Mouse (Mus musculus) layer of hippocampus, adult 11-12 months (tissue): ENCODE results near the gene Enthd1.
"Not testable (repeated sequence)": the region's sequence is repeated elsewhere in the genome, so short reads cannot be mapped to it uniquely, and the experiment has no call there.

Experiments
- DNase-seq: peaks from one replicate; pipeline ENCODE4 v3.0.0; 2022; ENCODE audit warnings: low spot score

Enthd1 gene

DNA sequence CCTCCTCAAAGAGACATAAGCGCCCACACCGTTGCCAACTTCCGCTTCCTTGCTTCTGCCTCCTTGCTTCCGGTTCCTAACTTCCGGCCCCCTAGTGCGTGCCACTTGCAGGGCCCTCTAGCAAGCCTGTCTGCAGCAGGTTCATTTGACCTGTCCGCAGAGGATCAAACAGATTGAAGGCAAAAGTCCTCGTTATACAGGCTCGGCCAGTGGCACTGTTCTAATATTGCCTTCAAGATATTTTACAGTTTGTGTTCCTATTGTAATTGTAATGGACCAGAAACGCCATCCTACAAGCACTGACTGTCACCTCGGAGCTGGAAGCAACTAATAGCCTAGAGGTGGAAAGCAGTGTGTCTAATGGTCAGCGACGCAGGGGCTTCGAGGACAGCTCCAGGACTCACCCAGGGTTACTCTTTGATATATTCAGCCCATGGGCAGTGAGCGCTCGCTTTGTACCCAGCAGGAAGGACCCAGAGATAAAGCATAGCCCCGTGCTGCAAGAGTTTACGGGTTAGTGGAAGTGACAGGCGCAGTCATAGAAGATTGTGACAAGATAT, at the start of gene Enthd1:
TSS of gene Enthd1 (minus strand) at position 51 of the 560 bp plus-strand sequence.
- DNase-seq, result no peak

DNA sequence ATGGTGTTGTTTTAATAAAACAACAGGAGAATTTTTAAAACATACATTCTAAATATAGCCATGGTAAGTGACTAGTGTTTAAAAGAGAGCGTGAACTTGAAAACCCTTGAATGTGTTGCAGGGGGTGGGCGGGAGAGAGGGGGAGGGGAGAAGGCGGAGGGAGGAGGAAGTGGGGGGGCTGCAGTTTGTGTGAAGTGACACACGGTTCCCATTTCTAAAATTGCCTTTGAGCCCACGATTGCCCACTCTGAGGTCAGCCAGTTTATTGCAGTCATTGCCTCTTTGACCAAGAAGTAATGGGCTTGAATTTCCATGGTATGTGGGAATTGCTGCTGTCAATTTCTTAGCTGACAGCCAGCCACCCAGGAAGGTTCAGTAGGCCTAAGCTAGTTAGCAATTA, 48.9 kb upstream of the Enthd1 start:
- DNase-seq, result no peak

DNA sequence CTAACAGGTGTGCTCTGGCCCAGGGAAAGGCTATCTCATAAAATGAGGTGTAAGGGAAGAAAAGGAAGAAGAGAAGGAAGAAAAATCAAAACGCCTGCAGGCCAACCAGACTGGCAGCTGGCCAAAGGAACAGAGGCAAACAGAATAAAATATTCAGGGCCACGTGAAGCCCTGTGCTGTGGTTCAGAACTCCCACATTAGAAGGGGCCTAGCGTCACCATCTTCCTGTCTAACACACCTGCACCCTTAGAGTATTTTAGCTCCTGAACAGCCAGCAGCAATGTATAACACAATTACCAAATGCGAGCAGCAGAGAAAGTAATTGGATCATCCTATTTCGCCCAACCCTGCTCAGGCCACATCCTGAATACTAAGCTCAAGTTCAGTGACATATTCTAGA, 46.5 kb upstream of the Enthd1 start:
- no peak for DNase-seq

DNA sequence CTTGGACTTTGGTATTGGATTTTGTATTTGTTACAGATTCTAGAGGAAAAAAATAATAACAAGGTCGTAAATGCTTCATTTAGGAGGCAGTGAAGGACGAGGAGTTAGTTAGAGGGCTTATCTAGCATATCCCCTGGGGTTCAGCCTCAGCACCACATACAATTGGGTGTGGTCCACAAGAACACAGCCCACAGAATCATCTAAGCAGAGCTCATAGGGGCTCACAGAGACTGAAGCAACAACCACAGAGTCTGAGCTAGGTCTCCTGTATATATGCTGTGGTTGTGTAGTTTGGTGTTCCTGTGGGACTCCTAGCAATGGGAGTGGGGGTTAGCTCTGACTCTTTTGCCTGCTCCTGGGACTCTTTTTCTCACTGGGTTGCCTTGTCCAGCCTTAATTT, 45.4 kb upstream of the Enthd1 start:
- no peak for DNase-seq

DNA sequence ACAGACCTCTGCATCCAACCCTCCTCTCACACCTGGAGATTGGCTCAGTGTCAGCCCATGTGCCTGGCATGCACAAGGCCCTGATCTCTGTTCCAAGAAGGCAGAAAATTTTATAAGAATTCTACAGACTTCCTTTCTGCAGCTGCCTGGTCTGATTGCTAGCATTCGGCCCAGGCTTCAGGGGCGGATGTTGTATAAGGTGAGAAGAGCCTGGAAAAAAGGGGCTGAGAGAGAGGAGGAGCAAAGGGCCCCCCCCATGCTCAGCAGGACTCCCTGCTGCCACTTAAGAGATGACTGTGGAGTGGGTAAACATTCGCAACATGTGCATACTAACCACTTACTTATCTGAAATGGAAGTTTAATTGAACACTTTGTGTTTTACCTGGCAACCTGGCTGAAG, 43.0 kb upstream of the Enthd1 start:
- no peak for DNase-seq

DNA sequence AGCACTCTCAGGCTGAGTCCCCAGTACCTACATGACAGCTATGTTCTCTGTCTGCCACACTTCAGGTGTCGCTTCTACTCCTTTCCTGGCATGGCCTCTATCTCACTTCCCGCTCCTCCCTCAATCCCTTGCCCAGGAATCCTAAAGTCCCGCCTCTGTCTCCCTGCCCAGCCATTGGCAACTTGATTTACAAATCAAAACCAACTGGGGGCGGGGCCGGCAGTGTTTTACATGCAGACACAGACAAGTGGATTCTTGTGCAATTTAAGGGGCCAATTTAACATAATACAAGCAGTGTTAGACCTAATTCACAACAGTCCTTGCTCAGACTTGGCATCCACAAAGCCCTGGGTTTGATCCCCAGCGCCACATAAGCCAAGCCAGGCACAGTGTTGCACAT, 39.1 kb upstream of the Enthd1 start:
- no peak for DNase-seq

DNA sequence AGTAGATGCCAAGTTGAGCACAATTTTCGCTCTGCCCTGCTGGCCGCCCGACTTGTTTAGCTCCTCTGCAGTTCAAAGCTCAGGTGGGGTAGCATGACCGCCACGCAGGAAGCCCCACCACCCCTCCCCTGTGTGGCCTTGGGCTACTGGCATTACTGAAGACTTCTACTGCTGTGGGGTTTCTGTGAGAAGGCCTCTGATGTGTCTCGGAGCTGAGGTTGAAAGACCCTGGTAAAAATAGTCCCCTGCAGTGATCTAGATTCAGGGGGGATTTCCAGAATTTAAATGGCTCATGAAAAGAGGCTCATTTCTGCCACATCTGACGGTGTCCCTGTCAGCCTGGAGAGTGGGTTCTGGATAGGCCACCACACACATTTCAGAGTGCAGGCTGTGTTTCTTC, 37.5 kb upstream of the Enthd1 start:
- no peak for DNase-seq

DNA sequence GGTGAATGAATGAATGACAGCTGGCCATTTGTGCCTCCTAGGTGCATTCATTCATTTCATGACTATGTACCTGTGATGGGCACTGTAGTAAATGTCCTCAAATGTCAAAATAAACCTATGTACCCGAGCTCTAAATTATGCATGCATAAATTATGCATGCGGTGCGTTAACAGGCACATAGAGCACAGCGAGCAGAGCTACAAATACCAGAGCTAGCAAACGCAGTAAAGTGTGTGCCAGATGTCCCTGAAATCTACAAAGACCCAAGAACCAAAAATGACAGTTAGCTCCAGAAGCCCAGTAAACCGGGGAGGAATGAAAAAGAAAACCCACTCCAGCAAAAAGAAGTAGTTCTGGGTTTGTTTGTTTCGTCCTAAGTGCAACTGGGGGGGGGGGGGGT, 36.5 kb upstream of the Enthd1 start:
- DNase-seq, result no peak

DNA sequence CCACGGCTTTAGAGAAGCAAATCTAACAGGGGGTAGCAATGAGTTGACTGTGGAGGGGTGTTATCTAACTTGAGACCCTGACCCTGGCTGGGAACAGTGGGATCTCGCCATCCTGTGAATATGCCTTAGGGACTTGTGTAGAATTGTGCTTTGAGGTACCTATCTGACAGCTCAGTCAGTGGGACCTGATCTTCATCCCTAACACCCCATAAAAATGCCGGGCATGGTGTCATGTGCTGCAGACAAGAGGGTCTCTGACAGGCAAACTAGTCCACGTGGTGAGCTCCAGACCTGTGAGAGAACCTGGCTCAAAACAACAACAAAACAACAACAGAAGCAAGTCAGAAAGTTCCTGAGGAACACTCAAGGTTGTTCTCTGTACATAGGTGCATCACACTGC, 34.9 kb upstream of the Enthd1 start:
- no peak for DNase-seq

DNA sequence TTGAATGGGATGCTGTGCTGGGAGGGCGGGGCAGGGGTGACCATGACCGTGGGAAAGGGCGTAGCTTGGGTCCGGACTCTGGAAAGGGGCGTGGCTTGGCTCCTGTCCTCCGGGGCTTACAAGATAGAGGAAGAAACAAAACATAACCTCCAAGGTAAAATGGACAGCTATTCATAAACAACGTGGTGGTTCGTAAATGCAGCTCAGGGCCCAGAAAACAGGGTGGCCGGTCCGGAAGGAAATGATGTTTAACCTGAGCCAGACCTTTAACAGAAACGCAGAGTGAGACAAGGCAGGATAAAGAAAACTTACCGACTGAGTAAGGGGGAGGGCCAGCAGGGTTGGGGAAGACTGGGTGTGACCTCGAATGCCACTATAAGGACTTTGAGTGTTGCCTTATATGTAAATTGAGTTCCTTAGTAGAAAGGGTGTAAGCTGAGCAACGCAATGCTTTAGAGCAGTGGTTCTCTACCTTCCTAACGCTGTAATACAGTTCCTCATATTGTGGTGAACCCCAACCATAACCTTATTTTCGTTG, 34.3 kb upstream of the Enthd1 start:
- DNase-seq, result no peak

DNA sequence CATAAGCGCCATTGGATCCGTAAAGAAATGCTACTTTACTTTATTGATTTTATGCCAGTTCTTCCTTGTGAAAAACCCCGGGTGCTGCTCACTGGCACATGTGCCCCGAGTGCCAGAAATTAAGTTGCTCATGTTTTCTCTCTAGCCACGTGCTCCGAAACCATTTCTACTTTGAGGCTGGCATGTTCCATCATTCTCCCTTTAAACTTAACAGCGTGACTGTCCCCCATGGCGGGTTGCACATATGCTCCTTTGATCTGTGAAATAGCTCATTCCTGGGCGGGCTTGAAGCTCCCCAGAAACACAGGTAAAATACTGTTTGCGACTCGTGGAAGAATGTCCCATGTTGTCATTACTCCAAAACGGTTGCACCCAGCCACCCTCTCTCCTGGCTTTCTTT, 33.8 kb upstream of the Enthd1 start:
- DNase-seq, result no peak

DNA sequence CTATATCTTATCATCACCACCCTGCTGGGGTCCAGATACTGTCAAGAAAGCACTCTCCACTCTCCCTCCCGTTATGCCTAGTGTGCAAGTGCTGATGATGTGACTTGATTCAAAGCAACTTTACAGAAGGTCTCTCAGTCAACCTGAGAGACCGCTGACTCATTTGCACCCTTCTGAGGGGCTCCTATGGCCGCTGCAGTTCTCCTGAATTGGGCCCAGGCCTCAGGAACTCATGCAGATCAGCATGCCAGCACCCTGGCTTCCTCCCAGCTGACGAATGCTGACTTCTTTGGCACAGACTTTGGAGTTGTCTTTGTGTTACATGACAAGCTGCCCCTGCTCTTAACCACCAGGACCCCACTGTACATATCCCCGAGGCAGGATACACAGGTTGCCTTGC, 28.9 kb upstream of the Enthd1 start:
- DNase-seq, result no peak

DNA sequence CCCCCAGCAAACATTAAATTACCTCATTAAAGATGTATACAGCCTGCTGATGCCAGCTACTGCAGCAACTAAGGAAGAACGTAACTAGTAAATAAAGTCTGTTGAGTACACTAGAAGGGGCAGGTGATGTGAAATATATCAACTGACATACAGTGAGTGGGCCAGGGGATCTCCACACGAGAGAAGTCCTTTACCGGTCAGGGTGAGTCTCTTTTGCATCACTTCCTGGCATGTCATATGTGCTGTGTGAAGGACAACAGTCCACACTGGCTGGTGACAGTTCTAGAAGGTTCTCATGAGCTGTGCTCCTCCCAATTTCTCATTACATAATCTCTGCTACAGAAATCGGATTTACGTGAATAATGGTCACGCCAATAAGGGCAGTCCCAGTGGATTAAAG, 27.8 kb upstream of the Enthd1 start:
- DNase-seq, result no peak

DNA sequence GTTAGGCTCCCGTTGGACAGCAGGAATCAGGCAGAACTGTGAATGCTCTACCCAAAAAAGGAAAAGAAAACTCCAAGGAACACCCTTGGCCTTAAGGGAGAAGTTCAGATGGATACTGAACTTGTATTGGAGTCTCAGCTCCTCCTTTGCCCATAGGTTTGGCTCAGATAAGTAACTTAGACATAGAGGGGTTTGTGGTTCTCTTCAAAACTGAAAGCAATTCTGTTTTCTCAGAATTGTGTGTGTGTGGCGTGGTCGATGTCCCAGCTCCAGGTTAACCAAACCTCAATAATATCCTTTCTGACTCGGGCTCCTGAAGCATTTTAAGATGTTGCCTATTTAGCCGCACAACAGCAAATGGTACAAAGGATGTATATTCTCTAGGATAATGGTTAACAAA, 25.7 kb upstream of the Enthd1 start:
- DNase-seq, result no peak

DNA sequence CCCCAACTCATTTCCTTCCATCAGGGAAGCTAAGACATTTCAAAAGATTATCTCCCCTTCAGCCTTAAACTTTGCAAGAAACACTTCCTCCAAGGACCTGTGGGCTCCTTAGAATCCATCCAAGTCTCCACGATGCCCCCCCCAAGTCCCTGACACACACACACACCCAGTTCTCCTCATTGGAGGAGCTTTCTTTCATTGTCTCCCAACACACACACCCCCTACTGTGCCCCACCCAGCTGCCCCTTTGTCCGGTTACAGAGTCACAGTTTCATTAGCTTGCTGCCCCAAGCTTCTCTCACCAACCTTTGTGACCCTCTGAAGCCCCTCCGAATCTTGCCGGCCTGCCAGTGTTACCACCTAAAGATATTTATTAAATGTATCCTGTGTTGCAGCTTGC, 21.3 kb upstream of the Enthd1 start:
- no peak for DNase-seq

DNA sequence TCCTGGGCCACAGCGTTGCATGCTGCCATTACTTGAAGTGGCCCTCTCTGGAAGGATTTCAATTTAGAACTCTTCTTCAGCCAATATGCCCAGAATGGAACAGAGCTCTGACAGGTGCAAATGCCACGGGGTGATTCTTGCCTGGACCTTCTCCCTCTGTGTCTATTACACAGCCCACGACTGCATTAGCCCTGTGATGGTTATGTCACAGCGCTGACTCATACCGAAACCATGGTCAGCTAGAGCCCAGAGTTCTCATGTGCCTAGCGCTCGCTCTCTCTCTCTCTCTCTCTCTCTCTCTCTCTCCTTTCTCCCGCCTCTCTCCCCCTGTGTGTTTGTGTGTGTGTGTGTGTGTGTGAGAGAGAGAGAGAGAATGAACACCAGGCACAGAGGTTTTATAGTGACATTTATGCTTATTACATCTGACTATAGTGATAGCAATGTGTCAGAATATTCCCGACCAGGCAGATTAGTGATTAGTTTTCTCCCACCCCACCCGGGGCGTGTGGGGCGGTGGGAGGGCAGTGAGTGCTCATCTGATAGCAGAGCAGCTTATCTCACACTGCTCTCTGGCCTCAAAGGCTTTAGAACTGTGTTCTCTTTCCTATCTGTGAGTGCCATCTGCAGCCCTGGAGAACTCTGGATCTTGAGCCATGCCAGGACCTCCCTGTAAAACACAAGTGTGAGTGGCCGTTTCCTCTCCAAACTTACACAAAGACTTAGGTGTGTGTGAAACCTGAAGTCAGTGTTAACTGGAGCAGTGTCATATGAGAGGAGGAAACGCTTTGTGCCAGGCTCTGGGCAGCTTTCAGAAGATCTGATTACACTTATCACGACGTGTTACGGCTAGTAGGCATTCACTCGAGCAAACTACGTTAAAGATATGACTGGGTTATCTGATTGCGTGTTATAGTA, 17.9 kb upstream of the Enthd1 start:
- DNase-seq, result no peak

DNA sequence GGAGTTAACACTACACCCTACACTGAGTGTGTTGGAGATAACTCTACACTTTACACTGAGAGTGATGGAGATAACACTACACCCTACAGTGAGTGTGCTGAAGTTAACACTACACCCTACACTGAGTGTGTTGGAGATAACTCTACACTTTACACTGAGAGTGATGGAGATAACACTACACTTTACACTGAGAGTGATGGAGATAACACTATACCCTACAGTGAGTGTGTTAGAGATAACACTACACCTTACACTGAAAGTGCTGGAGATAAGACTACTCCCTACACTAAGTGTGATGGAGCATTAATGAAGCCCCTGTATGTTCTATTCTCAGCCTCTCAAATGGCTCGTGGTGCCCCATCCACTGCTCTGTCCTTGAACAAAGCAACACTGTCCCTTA, 15.6 kb upstream of the Enthd1 start:
- not testable (repeated sequence) for DNase-seq

DNA sequence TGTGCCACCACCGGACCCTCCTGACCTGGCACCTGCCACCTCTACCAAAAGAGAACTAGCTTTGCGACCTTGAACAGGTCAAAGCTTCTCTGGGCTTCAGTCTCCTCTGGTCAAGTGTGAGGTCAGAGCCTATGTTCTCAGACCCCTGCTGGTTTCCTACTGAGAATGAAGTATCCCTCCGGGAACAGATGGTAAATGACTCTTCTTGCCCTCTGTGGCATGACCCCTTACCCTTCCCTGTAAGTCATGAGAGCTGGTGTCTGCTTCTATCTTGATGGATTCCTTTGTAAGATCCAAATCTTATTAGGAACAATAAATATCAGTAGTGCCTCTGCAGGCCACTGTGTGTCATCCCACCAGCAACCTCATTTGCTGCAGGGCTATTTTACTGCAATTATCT, 14.2 kb upstream of the Enthd1 start:
- no peak for DNase-seq

DNA sequence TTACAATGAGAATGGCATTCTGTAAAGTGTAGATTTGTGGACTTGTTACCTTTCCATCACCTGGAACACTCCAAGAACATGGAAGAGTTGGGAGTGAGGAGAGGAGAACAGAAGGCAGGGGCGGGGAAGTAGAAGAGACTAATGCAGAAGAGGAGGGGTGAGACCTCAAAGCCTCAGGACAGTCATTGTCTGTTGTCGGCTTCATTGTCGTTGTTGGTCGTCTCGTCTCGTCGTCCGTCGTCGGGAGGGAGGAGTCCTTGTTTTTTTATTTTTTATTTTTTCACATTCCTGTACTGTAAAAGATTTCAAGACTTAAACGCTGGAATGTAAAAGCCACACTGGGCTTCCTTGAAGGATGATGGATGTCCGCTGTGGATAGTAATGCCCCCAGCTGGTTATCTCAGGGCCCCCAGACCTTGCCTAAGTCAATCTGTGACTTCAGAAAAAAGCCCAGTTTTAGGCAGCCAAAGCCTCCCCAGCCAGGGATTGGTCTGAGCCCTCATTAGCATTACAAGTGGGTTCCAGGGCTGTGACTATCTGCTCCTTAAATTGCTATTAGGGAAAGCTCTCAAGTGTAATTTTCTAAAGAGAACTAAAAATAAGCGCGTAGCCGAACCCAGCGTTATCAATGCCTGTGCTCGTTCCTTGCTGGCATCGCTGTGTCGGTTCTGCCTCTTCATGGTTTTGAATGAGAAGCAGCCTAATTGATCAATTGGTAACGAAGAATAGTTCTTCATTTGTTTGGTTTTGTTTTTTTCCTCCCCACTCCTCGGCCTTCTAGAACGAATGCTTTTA, 12.4 kb upstream of the Enthd1 start:
- DNase-seq, result no peak

DNA sequence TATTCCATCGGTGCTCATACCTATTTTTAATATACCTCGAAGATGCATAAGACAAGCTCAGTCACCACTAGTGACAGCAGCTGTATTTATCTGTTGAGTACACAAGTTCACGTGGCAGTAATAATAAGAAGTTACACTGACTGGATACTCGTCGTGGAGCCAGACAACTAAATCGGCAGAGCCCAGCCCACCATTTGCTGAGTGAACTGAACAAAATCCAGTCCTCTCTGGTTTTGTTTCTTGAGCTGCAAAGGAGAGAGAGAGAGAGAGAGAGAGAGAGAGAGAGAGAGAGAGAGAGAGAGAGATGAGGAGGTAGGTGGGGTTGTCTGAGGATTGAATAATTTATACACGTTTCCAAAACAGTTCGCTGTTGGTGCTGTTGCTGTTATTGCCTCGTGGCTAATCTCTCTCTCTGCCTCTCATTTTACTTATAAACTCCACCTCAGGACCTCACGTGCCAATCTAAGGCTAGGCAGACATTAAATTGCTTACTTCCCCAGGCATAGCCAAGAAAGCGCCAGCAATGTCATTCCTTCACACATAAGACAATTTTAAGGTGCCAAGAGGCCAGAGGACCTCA, 11.5 kb upstream of the Enthd1 start:
- no peak for DNase-seq

DNA sequence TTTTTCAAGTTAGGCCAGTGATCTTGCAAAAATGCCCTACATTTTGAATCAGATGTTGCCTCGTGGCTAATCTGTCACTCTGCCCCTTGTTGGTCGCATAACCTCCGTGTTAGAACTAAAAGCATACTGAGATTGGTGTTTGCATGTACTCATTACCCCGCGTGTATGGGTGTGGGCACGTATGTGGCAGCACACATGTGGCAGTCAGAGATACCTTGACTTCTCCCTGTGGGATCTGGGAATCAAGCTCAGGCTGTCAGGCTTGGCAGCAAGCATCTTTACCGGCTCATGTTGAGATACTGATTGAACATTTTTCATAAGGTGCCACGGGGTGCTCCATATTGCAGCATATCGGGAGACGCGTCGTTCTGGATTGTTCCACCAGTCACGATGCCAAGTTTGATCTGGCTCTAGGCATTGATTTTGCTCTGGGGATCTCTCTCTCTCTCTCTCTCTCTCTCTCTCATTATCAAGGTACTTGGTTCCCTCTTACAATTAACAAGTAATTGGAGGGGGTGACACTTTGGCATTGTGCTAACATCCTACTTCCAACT, 10.9 kb upstream of the Enthd1 start:
- DNase-seq, result peak; percentile 19
